Mouse (Mus musculus): ENCODE data around the gene Nmnat2.

DNA sequence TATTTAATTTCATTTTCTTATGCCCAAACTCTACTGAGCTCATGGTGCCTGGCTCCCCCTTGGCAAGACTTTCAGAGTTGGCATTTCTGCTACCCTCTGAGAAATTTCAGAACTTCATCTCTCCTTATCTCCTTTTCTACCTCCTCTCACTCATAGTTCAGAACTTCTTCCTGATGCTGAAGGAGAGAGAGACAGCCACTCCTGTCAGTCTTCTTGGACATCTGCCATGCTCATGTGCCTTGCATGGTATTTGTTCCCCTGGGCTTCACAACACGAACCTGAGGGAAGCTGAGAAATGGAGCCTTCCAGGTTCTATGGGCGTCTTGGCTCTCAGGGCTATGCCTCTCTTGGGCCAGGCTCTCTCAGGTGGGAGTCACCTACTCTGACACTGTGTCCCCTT lies 87.5 kb downstream of the Nmnat2 start:
- no peak for TF ChIP-seq CTCF (IDR thresholded peaks at IDR 0.05; ENCODE audit: control insufficient read depth, insufficient read depth, insufficient read length)
- TF ChIP-seq MAX (IDR thresholded peaks at IDR 0.05): no peak
- TF ChIP-seq CEBPB (IDR thresholded peaks at IDR 0.05; ENCODE audit: low read depth): no peak
- TF ChIP-seq MYOD1 (IDR thresholded peaks at IDR 0.05; ENCODE audit: control insufficient read depth, insufficient read length, low read depth): no peak
- TF ChIP-seq USF1 (IDR thresholded peaks at IDR 0.05; ENCODE audit: low read depth): no peak
- TF ChIP-seq MYOG (IDR thresholded peaks at IDR 0.05; ENCODE audit: control insufficient read depth, extremely low read depth, insufficient read length): no peak
- TF ChIP-seq FOSL1 (IDR thresholded peaks at IDR 0.05; ENCODE audit: insufficient read depth, low read length, poor library complexity, severe bottlenecking): no peak
